Mouse (Mus musculus): Measurements from ENCODE around the gene Piezo1. TPM values are rescaled to one million over a fixed set of nuclear protein-coding genes. Genes with fewer than 3 reads are reported as not detected.
"Not testable (repeated sequence)": the region's sequence is repeated elsewhere in the genome, so short reads cannot be mapped to it uniquely, and the experiment has no call there.

Gene Piezo1
- total RNA-seq (2021): 10 to 100 TPM; 15.0 to 17.9 TPM

- DNase-seq (ENCODE audit: extremely low spot score in 1 of 2, low spot score in 2 of 2): peak; percentile 60 to 92
- intact Hi-C loops (cut with DNase I): loop anchor here (1.0 kb wide), 1 partner anchor 50 kb away; no protein-coding TSS in a partner anchor
Observed at GRCm38 (mm10) chr8:122551265-122552051, at the start of gene Piezo1. Piezo1 (minus strand) TSS chr8:122551329.

DNA sequence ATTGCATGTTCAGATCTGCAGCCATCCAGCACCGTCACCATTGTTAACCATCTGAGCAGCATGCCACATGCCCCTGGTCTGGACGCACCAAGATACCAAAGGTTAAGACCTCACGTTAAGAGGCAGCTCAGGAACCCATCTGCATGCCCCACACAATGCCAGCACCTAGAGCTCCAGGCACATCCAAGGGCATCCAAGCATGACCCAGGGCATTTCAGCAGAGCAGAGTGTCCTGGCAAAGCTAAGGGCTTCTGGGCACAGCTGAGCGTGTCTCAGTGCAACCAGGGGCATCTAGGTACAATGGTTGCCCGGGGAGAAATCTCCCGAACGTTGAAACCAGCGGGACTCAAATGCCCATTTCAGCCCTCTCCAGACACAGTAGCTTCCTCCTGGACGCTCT is 49.5 kb upstream of the Piezo1 start:
- intact Hi-C loops (cut with DNase I): no loop called here
- no peak for DNase-seq (ENCODE audit: extremely low spot score in 1 of 2, low spot score in 2 of 2)

DNA sequence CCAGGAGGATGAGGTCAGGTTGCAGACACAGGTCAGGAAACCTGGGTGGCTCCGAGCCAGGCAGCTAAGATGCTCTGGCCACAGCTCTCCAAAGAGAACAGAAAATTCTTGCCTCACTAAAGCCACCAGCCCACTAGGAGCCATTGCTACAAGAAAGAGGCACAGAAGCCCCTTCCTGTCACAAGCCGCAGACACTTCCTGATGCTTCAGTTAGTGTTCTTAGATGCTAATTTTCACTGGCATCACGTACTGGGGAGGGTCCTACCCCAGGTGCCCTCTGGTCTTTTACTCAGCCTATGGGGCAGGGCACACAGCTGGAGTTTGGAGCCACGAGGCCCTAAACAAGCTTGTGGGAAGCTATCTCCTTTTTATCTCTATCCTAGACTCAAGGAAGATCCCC is 44.9 kb upstream of the Piezo1 start:
- no peak for DNase-seq (ENCODE audit: extremely low spot score in 1 of 2, low spot score in 2 of 2)
- intact Hi-C loops (cut with DNase I): no loop called here

DNA sequence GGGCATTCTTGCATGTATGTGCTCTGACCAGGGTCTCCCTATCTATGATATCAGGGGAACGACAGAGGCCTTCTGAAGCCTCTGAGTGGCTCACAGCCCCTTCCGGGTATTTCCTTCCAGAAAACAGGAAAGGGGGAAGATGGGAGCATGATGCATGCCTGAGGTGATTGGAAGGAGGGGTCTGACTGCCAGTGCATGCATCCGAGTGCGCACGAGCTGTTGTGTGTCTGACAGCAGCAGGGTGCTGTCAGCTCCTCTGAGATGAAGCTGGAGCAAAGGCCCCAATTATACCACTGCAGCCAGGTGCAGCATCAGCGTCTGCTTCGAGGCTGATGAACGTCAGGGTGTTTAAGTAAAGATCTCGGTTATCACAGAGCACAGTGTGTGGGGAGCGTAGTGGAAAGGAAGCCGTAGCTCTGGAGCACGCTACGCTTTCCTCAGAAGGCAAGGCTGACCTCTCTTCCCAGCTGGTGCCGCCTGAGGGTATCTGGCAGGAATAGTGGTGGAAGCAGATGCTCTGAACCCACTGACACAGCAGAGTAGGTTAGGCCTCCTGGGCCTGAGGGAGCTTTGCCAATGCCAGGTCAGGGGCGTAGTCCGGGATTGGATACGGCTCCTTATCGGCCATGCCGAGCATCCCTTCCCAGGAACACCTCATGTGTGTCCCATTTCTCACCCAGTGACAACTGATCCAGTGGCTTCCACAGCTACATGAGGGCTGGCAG is 42.8 kb upstream of the Piezo1 start:
- intact Hi-C loops (cut with DNase I): no loop called here
- DNase-seq (ENCODE audit: extremely low spot score in 1 of 2, low spot score in 2 of 2): no peak

DNA sequence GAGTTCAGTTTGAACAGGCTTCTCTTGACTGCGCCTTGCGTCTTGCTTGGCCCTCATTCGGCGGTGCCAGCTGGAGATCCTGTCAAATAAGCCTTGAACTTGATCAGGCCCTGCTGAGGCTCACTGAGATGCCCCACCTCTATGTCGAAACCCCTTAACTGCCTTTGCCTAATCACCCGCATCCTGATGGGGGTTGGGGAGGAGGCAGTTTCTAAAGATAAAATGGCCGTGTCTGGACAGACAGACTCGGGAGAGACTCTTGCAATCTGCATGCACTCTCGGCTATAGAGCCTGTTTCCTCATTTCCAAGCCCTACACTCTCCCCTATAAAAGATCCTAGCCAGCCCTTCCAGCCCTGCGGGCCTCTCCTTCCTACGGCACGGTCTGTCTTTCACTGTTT is 42.1 kb upstream of the Piezo1 start:
- intact Hi-C loops (cut with DNase I): no loop called here

GRCm38 (mm10) chr8:122586749-122587148 is 35.6 kb upstream of the Piezo1 start:
- intact Hi-C loops (cut with DNase I): no loop called here
- DNase-seq (ENCODE audit: extremely low spot score in 1 of 2, low spot score in 2 of 2): no peak

More for the DNA sequence above, 42.1 kb upstream of the Piezo1 start:
- no peak for DNase-seq (ENCODE audit: extremely low spot score in 1 of 2, low spot score in 2 of 2)

DNA sequence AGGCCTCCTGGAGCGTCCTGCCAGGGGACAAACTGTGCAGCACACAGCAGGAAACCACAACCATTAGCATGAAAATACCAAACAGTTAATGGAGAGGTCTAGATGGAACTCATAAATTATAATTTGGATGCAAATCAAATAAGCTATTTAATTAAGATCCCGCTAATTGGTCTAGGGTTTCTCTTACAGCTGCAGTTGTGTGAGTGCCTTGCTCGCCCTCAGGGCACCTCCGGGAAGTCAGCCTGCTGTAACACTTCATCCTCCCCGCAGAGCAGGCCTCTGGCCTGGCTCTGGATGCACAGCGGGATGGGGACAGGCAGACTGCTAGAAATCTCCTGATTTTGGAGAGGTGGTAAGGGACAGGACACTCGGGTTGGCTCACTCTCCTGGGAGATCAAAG is 35.0 kb upstream of the Piezo1 start:
- DNase-seq (ENCODE audit: extremely low spot score in 1 of 2, low spot score in 2 of 2): no peak
- intact Hi-C loops (cut with DNase I): no loop called here

DNA sequence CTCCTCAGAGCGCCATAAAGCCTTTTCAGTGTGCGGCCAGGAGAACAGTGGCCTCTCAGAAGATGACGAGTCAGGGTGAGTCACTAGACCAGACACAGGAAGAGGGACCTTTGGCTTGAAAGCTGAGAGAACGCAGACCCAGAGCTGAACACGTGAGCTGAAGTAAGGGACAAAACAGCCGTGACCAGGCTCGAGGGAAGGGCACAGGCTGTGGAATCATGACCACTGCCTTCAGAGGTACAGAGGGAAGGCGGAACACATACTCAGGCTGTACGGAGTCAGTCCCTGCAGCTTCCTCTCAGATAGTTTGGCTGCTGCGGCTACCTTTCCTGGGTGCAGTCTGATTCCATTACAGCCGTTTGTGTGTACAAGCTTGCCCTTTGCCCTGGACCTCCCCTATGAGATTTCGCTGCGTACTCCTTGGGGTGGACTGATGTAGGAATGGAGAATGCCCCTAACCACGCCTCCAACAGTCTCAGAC is 34.3 kb upstream of the Piezo1 start:
- intact Hi-C loops (cut with DNase I): no loop called here
- DNase-seq (ENCODE audit: extremely low spot score in 1 of 2, low spot score in 2 of 2): no peak

GRCm38 (mm10) chr8:122584981-122585380 is 33.9 kb upstream of the Piezo1 start:
- intact Hi-C loops (cut with DNase I): no loop called here
- no peak for DNase-seq (ENCODE audit: extremely low spot score in 1 of 2, low spot score in 2 of 2)

GRCm38 (mm10) chr8:122580926-122581325 is 29.8 kb upstream of the Piezo1 start:
- no peak for DNase-seq (ENCODE audit: extremely low spot score in 1 of 2, low spot score in 2 of 2)
- intact Hi-C loops (cut with DNase I): no loop called here

DNA sequence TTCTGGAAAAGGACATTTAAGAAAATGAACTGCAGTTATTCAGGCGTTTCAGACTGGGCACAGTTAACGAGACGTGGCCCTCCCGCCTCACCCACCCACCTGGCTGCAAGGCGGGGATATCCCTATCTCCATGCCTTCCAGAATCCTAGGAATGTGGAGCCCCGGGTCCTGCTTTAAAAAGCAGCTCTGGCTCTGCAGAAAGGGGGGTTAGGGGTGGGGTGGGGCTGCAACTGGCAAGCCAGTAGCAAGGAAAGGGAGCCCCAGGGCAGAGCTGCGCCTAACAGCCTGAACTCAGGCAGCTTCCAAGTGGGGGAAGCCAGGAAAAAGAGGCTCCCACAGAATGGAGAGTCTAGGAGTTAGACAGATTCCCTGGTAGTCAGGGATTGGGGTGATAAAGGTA is 28.1 kb upstream of the Piezo1 start:
- DNase-seq (ENCODE audit: extremely low spot score in 1 of 2, low spot score in 2 of 2): no peak
- intact Hi-C loops (cut with DNase I): no loop called here

DNA sequence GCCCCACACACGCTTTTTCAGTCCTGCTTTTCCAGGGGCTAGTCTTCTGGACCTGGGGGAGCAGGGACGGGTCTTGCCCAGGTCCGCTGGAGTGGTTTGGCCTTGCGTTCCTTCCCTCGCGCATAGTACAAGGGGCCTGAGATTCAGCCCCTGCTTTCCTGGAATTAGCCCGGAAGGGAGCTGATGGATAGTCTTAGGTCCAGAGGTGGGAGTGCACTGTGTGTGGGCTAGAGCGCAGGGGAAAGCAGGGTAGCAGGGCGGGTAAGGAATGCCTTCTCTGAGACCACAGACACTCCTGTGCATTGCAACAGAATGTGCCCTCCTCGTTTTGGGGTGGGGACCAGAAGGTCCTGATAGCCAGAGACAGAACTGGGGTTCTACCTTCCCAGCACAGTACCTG is 26.0 kb upstream of the Piezo1 start:
- intact Hi-C loops (cut with DNase I): no loop called here
- no peak for DNase-seq (ENCODE audit: extremely low spot score in 1 of 2, low spot score in 2 of 2)

- DNase-seq (ENCODE audit: extremely low spot score in 1 of 2, low spot score in 2 of 2): peak; percentile 88 to 95
- intact Hi-C loops (cut with DNase I): no loop called here
Observed at GRCm38 (mm10) chr8:122576648-122577022, 25.5 kb upstream of the Piezo1 start, which contains the start of gene Aprt. Aprt (minus strand) TSS chr8:122576909.

GRCm38 (mm10) chr8:122575735-122576647 is 24.9 kb upstream of the Piezo1 start:
- intact Hi-C loops (cut with DNase I): no loop called here
- no peak for DNase-seq (ENCODE audit: extremely low spot score in 1 of 2, low spot score in 2 of 2)

- DNase-seq (ENCODE audit: extremely low spot score in 1 of 2, low spot score in 2 of 2): no peak
Observed at GRCm38 (mm10) chr8:122575286-122575685, 24.2 kb upstream of the Piezo1 start.

DNA sequence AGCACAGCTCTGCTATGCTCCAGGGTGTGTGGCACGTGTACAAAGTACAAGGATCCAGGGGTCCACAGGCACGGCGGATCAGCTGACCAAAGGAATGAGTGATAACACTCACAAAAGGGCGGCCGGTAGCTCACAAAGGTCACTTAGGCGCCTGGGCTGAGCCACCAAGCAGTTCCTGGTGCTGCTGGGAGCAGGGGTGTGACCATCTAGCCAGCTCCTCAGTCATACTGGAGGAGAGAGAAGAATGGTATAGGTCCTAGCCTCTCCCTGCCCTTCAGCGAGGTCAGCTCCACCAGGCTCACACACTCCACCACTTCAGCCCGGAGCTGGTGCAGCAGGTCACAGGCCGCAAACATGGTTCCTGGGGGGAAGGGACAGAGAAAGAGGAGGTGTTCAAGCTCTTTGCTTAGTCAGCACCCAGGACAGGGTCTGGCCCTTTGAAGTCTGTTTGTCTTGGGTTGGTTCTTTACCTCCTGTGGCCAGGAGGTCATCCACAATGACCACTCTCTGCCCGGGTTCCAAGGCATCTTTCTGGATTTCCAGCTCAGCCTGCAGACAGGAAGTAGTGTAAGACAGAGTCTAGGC is 23.6 kb upstream of the Piezo1 start:
- intact Hi-C loops (cut with DNase I): no loop called here

More at GRCm38 (mm10) chr8:122575286-122575685, 24.2 kb upstream of the Piezo1 start:
- intact Hi-C loops (cut with DNase I): no loop called here

DNA sequence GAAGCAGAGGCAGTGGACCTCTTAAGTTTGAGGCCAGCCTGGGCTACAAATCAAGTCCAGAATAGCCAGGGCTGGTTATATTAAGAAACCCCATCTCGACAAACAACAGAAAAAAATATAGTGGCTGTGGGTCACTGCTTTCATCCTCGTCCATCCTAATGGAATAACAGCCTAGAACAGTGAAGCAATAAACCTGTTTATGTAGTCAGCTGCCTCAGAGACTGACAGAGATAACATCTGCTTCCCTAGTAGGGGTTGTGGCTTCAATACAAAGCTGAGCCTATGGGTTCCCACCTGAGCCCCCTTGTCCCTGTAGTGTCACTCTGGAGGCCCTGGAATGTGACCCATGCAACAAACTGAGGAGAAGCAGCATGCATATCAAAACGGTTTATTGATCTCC is 23.1 kb upstream of the Piezo1 start:
- intact Hi-C loops (cut with DNase I): no loop called here
- DNase-seq (ENCODE audit: extremely low spot score in 1 of 2, low spot score in 2 of 2): no peak

More for the DNA sequence above, 23.6 kb upstream of the Piezo1 start:
- DNase-seq (ENCODE audit: extremely low spot score in 1 of 2, low spot score in 2 of 2): no peak

DNA sequence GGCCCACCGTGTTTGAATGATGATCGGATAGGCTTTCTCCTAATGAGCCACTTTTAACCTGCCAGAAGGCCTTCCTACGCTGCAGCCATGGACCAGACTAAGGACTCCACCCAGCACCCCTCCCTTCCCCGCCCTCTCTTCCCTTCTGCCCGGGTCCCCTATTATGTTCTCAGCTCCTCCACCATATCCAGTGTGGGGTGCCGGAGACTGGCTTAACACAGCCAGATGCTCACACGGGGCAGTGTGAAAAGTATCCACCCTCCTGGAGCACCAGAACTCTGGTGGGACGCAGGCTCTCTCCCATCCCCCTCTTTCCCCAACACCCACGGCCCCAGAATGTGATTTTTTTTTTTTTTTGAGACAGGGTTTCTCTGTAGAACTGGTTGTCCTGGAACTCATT is 22.4 kb upstream of the Piezo1 start:
- intact Hi-C loops (cut with DNase I): no loop called here
- DNase-seq (ENCODE audit: extremely low spot score in 1 of 2, low spot score in 2 of 2): no peak

GRCm38 (mm10) chr8:122573176-122573575 is 22.0 kb upstream of the Piezo1 start:
- DNase-seq (ENCODE audit: extremely low spot score in 1 of 2, low spot score in 2 of 2); intact Hi-C loops (cut with DNase I): not testable (repeated sequence)

Measured in left cerebral cortex, postnatal 10 days (tissue).